Mouse (Mus musculus) CH12.LX (cell line): ENCODE data around the gene Myh9.
"Not testable (repeated sequence)": the region's sequence is repeated elsewhere in the genome, so short reads cannot be mapped to it uniquely, and the experiment has no call there.

Experiments used
- BHLHE40 ChIP-seq: IDR thresholded peaks from 2 replicates; pipeline ENCODE4 v1.6.1; 2011; ENCODE audit warnings: mild to moderate bottlenecking, low read depth, low read length, improper control_type of control experiment
- CTCF ChIP-seq, 2 experiments: IDR thresholded peaks in 1 of 2; conservative IDR thresholded peaks in 1 of 2; 2 replicates each; pipeline ENCODE4 v1.5.1; 2011 to 2012; ENCODE audit warnings: low read depth in 2 of 2, low read length in 2 of 2, improper control_type of control experiment in 1 of 2, inconsistent platforms in 1 of 2, mild to moderate bottlenecking in 1 of 2, moderate library complexity in 1 of 2
- EP300 ChIP-seq: IDR thresholded peaks from 2 replicates; pipeline ENCODE4 v1.6.1; 2011; ENCODE audit warnings: low read length, improper control_type of control experiment
- HCFC1 ChIP-seq: IDR thresholded peaks from 2 replicates; pipeline ENCODE4 v1.6.1; 2012; ENCODE audit warnings: low read depth, mild to moderate bottlenecking, inconsistent platforms, low read length, improper control_type of control experiment
- POLR2AphosphoS2 ChIP-seq: IDR thresholded peaks from 2 replicates; pipeline ENCODE4 v1.6.1; 2011; ENCODE audit warnings: low read depth, low read length, improper control_type of control experiment
- RAD21 ChIP-seq: IDR thresholded peaks from 2 replicates; pipeline ENCODE4 v1.6.1; 2011; ENCODE audit warnings: low read depth, mild to moderate bottlenecking, low read length, improper control_type of control experiment, moderate library complexity
- RCOR1 ChIP-seq: conservative IDR thresholded peaks from 2 replicates; pipeline ENCODE4 v1.6.1; 2012; ENCODE audit warnings: low read depth, mild to moderate bottlenecking, inconsistent platforms, low read length, improper control_type of control experiment
- ZMIZ1 ChIP-seq: IDR thresholded peaks from 2 replicates; pipeline ENCODE4 v1.6.1; 2012; ENCODE audit warnings: low read depth, mild to moderate bottlenecking, inconsistent platforms, low read length, improper control_type of control experiment
- ZNF384 ChIP-seq: IDR thresholded peaks from 2 replicates; pipeline ENCODE4 v1.6.1; 2012; ENCODE audit warnings: low read depth, low read length, improper control_type of control experiment, inconsistent platforms

GRCm38 (mm10) chr15:77727745-77728144 is 114.2 kb downstream of the Myh9 start:
- TF ChIP-seq RCOR1; ZNF384; BHLHE40; ZMIZ1; RAD21; POLR2AphosphoS2; CTCF (conservative IDR thresholded peaks at IDR 0.05 in 1 of 2, IDR thresholded peaks at IDR 0.05 in 1 of 2; ENCODE audit: low read depth in 2 of 2, low read length in 2 of 2); EP300; HCFC1: not testable (repeated sequence)
